Mouse (Mus musculus) embryo, embryonic 10.5 days (tissue): ENCODE data around the gene Tmem143.
"Not testable (repeated sequence)": the region's sequence is repeated elsewhere in the genome, so short reads cannot be mapped to it uniquely, and the experiment has no call there.

Experiments used
- DNase-seq: peaks from one replicate; pipeline ENCODE4 v3.0.0-alpha.2; 2015; ENCODE audit warnings: low spot score

Tmem143 gene

GRCm38 (mm10) chr7:45922928-45923761 lies 26.4 kb downstream of the Tmem143 start:
- peak; percentile 97 for DNase-seq

DNA sequence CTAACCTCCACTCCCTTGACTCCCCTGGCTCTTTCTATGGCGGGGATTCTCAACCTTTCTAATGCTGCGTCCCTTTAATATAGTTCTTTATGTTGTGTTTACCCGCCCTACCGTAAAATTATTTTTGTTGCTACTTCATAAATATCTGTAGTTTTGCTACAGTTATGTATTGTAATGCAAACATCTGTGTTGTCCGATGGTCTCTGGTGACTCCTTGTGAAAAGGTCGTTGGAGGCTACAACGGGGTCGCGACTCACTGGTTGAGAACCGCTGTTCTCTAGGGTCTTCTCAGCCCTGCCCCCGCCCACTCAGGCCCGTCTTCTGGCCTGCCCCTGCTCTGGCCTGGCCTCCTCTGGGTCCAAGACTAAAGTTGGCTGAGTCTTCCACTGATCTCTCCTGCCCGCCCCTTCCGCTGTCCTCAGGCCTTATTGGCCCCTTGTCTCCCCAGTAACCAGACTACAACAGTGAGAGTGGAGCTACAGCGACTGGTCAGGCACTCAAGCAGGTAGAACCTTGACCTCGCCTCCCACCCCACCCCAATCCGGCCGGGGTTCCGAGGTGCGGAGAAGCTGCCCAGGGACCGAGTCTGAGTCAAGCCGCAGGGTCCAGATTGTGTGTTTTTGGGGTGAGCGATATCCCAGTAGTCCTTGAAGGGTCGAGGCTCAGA lies 27.2 kb downstream of the Tmem143 start, which contains the start of gene Ccdc114:
TSS of gene Ccdc114 (plus strand) at position 311 of the 667 bp plus-strand sequence.
- peak; percentile 76 for DNase-seq

DNA sequence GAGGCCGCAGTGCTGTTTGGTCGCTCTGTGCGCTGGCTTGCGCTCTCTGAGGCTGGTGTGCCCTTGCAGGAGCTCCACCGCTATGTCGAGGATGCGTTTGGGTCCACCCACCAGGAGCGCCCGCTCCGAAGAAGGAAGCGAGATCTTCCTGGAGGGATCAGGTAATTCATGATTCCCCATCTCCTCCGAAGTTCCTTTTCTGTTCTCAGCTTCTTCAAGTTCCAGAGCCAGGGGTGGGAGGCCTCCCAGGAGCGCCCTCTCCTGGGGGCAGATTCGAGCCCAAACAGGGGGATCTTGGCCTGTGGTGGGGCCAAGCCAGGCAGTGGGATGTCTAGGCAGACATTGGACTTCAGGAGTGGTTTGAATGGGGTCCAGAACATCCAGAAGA lies 27.7 kb downstream of the Tmem143 start:
- peak; percentile 51 for DNase-seq

GRCm38 (mm10) chr7:45928626-45929295 lies 32.0 kb downstream of the Tmem143 start:
- DNase-seq: no peak

- DNase-seq: no peak
These were observed 32.9 kb downstream of the Tmem143 start for GRCm38 (mm10) chr7:45929688-45930087.

DNA sequence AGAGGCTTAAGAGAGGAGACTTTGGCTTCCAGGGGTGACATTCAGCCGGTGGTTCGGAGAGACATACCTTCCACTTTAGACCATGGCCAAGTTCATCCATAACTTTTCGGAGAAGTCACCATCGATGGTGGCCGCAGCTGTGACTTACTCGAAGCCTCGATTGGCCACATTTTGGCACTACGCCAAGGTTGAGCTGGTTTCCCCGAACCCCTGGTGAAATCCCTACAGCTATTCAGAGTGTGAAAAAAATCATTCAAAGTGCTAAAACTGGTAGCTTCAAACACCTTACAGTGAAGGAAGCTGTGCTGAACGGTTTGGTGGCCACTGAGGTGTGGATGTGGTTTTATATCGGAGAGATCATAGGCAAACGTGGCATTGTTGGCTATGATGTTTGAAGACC lies 37.0 kb downstream of the Tmem143 start:
- DNase-seq: not testable (repeated sequence)

GRCm38 (mm10) chr7:45935114-45935513 lies 38.4 kb downstream of the Tmem143 start:
- peak; percentile 85 for DNase-seq

DNA sequence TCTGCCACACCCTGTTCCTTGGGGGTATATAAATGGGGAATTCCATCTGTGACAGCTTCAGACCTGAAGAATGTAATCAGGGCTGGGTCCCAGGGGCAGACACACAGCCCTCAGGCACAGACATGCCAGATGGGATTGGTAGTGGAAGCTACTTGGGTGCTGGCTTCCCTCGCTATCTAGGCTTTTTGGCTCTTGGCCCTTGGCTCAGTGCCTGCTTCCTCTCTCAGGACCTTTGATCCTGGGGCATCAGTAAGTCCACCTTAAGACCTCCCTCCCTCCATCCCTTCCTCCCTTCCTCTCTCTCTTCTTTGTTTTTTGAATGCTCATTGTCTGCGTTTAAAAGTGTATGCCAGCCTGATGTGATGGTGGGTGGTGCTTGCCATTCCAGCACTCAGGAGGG lies 43.1 kb downstream of the Tmem143 start:
- no peak for DNase-seq

- no peak for DNase-seq
These were observed 45.2 kb downstream of the Tmem143 start for GRCm38 (mm10) chr7:45941986-45942385.

- not testable (repeated sequence) for DNase-seq
These were observed 46.5 kb downstream of the Tmem143 start for GRCm38 (mm10) chr7:45943280-45943679.

DNA sequence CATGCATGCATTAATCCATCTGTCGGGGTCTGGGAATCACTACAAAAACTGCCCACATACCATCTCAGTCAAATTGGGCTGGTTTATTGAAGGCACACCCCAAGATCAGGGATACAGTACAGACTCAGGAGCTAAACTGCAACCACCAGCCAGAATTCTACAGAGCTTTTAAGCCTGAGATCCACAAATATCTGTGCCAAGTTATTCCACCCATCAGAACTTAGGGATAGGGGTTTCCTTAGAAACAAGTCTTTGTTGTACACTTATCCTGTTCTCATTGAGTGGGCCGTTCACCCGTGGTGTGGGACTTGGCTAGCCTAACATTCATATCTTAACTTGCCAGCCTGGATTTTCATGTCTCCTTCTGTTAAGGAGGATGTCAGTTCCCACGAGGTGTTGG lies 52.3 kb downstream of the Tmem143 start:
- DNase-seq: no peak

DNA sequence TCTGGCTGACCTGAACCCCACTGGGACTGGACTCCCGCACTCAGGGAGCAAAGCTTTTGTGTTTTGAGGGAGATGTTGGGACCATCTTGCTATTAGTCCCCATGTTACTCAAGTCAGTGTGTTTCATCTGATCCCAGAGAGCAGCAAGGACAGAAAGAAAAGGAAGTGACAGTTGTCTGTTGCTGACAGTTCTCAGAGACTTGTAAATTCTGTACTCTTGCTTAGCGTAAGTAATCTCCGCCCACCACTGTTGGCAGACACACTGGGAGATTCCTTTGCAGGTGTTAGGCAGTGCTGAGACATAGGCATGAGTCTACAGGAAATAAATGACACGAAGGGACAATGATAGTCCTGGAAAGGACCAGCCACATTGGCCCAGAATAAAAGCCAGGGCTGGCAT lies 59.9 kb downstream of the Tmem143 start:
- DNase-seq: no peak
